Mouse (Mus musculus): Measurements from ENCODE around the gene Trak1.
A peak's percentile ranks its signal among the peaks of the same experiment; 100 is the strongest.

Gene Trak1

GRCm38 (mm10) chr9:121298065-121298398 is 730 bp downstream of the Trak1 start:
- DNase-seq, result peak; percentile 55

GRCm38 (mm10) chr9:121298411-121299091 is 1.2 kb downstream of the Trak1 start:
- peak; percentile 72 for DNase-seq

DNA sequence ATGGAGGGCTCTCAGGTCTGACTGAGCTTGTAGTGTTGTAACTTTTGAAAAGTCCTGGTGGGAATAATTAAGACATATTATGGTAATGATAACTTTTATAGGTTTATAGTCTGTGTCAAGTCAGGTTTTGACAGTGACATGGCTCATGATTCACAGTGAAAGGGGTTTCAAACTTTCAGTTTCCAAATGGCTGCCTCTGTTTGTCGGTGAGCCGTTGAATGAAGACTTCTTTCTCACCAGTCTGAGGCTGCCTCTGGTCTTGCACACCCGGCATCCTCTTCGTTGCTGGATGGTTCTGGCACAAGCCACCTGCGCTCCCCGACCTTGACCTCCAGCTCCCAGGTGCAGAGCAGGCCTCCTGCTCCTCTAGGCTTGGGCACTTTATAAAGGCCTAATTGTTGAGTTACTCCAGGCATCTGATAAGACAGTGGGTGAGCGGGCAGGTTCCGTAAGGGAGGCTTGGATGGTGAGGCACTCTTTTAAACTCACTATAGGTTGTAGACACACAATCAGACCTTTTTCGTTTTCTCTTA is 2.0 kb downstream of the Trak1 start:
- no peak for DNase-seq

GRCm38 (mm10) chr9:121299976-121300570 is 2.8 kb downstream of the Trak1 start:
- DNase-seq, result no peak

GRCm38 (mm10) chr9:121301041-121301920 is 4.0 kb downstream of the Trak1 start:
- DNase-seq, result no peak

GRCm38 (mm10) chr9:121302543-121302942 is 5.2 kb downstream of the Trak1 start:
- no peak for DNase-seq

DNA sequence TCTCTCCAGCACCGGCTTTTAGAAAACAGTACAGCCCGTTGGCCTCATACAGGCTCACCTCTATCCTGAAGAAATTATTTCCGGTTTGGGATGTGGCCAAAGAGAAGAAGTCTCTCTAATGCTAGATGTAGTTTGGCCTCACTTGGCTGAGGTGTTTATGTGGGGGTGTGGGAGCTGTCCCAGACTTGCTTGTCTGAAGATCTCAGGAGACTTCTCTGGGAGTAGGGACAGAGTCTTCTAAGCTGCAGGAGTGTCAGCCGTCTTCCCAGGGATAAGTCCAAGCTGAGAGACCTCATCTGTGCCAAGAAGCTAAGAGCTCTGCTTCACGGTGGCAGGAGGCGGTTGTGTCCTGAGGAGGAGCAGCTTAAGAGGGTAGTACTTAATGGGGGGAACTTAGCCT is 5.8 kb downstream of the Trak1 start:
- no peak for DNase-seq

DNA sequence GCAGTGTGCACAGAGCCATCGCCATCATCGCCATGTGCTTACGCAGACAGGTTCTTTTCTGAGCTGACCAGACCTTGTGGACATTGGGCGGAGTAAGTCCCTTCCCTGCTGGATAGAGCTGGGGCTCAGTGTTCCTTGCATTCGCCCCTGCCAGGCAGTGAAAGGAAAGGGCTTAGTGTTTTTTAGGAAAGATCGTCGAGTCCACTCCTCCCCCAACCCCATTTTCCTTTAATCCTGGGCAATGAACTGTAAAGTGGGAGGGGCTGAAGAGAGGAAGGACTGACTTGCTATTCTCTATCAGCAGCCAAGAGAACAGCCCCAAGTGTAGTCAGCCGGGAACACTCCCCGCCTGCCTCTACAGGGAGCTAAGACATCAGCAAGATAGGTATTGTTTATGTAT is 6.4 kb downstream of the Trak1 start:
- no peak for DNase-seq

GRCm38 (mm10) chr9:121304520-121304919 is 7.2 kb downstream of the Trak1 start:
- DNase-seq, result no peak

- DNase-seq, result no peak
These were observed 8.2 kb downstream of the Trak1 start for GRCm38 (mm10) chr9:121305456-121305855.

DNA sequence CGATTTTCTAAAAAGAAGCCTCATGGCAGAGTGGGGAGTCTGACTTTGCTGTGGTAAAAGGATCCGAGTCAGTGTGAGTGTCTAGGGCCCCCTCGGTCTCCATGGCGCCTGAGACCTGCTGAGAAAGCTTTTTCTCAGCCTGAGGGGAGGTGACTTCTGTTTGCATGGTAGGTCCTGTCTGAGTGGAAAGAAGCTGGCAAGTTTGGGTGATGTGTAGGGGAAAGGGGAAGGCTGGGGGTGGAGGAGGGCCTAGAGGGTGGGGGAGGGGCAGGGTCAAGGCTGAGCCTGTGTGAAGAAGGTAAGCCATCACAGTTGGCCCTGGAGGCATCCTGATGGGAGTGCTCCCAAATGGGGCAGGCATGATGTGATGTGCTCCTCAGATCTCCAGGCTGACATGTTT is 12.0 kb downstream of the Trak1 start:
- DNase-seq, result no peak

DNA sequence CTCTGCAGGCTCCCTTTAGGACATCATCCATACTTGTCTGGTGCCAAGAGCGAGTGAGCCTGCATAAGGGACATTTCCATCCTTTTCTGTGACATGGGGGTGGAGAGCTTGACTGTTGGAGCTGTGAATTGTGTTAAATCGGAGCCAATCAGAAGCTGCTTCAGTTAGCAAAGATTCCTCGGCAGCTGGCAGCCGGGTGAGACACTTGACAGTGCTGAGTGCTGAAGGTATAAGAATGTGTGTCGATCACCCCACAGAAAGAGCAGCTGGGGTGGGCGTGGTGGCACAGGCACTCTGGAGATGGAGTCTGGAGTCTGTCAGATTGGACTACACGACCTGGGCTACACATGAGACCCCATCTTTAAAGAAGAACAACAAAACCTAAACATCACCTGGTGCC is 13.2 kb downstream of the Trak1 start:
- DNase-seq, result no peak

DNA sequence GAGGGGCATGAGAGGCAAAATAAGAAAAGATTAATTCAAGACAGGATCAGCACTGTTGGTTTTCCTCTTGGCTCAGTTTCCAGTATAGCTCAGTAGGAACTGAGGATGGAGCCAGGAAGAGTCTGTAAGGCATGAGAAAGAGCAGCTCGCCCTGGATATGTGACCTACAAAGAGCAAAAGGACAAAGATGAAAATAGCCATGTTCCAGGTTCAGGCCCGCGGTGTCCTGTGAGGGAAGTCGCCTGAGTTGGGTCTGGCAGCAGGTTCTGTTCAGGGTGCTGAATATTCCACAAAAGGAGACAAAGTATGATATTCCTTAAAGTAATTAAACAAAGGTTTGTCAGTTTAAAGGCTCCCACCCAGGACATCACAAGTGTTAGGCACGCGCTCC is 14.5 kb downstream of the Trak1 start:
- DNase-seq, result no peak

GRCm38 (mm10) chr9:121312237-121312891 is 15.1 kb downstream of the Trak1 start:
- DNase-seq, result peak; percentile 41

GRCm38 (mm10) chr9:121313656-121314374 is 16.5 kb downstream of the Trak1 start:
- peak; percentile 92 for DNase-seq

DNA sequence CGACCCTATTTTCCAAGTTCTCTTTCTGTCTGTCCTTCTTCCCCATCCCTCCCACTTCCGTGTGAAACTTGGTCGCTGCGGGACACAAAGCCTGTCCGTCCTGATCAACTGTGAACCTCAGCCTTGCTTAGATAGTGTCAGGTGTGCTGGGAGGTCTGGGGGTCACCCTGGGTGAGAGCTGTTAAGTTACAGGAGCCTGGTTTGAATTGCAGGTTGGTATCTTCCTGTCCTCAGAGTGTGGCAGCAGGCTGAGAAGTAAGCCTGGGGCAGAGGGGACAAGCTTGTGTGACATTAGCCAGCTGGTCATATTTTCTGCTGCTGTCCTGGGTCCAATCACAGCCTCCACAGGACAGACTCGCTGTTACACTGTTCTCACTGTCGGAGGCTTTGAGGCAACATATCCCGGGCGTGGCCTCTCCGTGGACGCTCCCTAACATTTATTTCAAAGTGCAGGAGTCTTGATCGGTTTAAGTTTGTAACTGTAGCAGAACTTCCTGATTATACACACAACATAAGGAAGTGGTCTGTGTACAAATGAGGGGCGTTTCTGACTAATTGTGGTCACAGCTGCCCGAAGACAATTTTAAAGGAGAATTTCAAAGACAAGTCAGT is 17.3 kb downstream of the Trak1 start:
- peak; percentile 64 for DNase-seq

DNA sequence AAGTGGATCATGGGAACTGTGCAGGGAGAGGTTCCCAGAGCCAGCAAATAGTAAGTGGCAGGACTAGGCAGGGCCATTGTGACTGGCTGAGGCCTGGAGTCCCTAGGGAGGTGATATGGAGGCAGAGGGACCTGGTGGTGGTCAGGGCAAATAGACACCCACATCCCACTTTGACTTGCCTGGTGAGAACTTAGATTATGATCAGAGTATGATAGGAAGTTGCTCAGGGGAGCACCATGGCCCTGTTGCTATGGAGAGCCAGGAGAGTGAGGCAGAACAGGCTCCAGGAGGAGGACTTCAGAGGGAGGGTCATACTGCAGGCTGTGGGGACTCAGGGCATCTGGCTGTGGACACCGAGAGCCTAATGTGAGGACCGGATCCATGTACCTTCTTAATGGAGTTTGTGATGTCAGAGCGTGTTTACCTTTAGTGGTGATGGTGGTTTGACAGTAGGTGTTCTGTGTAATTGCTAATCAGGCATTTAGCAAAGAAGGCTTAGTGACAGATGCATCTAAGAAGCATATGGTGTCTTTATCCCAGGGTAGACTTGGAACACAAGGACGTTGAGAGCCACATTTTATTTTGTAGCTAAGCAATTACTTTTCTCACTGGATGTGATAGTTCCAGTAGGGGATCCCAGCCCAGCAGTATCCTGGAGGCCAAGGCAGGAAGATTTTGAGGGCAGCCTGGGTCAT is 18.7 kb downstream of the Trak1 start:
- DNase-seq, result no peak

DNA sequence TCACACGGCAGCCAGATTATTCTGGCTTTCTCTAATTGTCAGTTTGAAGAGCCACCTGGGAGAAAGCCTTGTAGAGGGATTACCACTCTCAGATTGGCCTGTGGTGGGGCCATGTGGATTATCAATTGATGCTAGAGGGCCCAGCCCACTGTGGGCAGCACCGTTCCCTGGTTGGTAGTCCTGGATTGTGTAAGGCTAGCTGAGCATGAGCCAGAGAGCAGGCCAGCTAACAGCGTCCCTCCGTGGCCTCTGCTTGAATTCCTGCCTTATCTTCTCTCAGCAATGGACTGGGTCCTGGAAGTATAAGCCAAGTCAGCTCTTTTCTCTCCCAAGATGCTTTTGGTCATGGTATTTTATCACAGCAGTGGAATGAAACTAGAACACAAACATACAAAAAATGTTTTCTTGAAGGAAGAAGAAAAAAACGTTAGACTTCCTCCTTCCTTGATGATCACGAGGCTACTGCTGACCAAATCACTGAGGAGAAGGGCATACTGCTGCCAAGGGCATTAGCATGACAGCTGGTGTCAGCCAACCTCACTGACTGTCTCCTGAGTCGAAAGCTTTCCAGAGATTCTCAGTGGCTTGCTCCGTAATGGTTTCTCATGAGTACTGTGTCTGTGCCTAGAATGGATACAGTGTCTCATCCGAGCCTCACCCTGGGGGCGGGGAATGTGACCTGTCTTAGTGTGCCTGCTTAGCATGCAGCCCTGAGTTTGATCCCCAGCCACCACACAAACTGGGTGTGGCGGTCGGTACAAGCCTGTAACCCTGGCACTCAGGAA is 19.5 kb downstream of the Trak1 start:
- no peak for DNase-seq

DNA sequence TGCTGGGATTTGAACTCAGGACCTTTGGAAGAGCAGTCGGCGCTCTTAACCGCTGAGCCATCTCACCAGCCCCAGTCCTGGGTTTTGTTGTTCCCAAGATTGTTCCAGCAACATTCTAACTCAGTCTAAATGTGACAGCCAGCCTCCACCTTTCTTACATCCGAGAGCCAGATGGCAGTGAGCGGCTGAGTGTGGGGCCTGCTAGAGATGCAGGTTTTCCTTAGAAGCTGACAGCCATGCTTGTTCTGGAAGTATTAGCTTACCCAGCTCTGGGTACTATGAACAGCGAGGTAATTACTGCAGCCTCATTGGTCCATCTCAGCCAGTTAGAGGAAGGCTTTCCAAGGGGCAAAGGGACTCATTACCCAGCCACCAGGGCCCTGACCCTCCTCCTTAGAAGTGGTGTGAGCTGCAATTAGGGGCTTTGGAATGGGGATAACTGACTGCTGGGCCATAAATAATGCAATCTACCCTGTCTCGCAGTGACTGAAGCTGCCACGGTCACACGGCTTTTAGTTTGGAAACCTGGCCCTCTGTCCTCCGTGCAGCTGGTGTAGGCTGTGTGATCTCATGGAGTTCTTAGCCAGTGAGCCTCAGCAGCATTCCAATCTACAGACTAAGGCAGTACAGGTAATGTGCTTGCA is 22.1 kb downstream of the Trak1 start:
- no peak for DNase-seq

DNA sequence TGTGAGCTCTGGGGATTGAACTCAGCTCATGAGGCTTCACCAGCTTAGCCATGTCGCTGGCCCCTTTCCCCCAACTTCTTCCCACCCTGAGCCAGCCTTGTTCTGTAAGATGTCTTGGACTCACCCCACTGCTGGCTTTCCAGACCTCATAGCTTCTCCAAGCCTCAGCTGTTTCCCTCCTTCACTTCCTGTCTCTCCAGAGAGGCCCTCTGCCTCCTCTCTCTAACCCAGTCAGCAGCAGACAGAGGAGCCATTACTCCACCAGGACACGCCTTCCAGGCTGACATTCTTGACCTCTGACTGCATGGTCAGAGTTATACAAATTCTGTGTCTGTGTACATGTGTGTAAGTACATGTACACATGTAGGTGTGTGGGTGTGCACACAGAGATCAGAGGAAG is 23.1 kb downstream of the Trak1 start:
- DNase-seq, result no peak
